Mouse (Mus musculus): ENCODE data around the gene Rassf2. TPM values are rescaled to one million over a fixed set of nuclear protein-coding genes. Genes with fewer than 3 reads are reported as not detected.
A peak's percentile ranks its signal among the peaks of the same experiment; 100 is the strongest.

The Rassf2 gene
- polyA plus RNA-seq, 1 experiment = 18.5 TPM

GRCm38 (mm10) chr2:132046659-132047058 lies 16.6 kb upstream of the Rassf2 start:
- Histone ChIP-seq H3K4me1 (ENCODE audit: control insufficient read depth, insufficient read depth, insufficient read length, low read length) (no peaks in the 10 kb centered on the region), H3K4me3 (ENCODE audit: insufficient read depth, low read depth, low read length) (no peak overlapping the region), H3K27ac (replicated peaks; ENCODE audit: low read depth, low read length) (no peak overlapping the region)

- Histone ChIP-seq H3K27ac (replicated peaks; ENCODE audit: low read depth, low read length) (no peak overlapping the region), H3K4me1 (ENCODE audit: control insufficient read depth, insufficient read depth, insufficient read length, low read length) (no peaks in the 10 kb centered on the region)
Observed at GRCm38 (mm10) chr2:132044320-132045274, 14.5 kb upstream of the Rassf2 start.

GRCm38 (mm10) chr2:132043101-132043621 lies 13.1 kb upstream of the Rassf2 start:
- Histone ChIP-seq H3K27ac (replicated peaks; ENCODE audit: low read depth, low read length) (0 out of 2 replicates have a peak overlapping the region, but pooled peaks have one; percentile 6), H3K4me3 (ENCODE audit: insufficient read depth, low read depth, low read length) (no peak overlapping the region), H3K4me1 (ENCODE audit: control insufficient read depth, insufficient read depth, insufficient read length, low read length) (no peaks in the 10 kb centered on the region)

More at GRCm38 (mm10) chr2:132044320-132045274, 14.5 kb upstream of the Rassf2 start:
- no peak overlapping the region for H3K4me3 ChIP-seq (ENCODE audit: insufficient read depth, low read depth, low read length)

GRCm38 (mm10) chr2:132039894-132040293 lies 9.8 kb upstream of the Rassf2 start:
- H3K4me3 ChIP-seq (ENCODE audit: insufficient read depth, low read depth, low read length) = no peak overlapping the region

GRCm38 (mm10) chr2:132036326-132036725 lies 6.3 kb upstream of the Rassf2 start:
- peaks cover 2% of the 10 kb centered on the region for H3K4me1 ChIP-seq (ENCODE audit: control insufficient read depth, insufficient read depth, insufficient read length, low read length)
- H3K27ac ChIP-seq (replicated peaks; ENCODE audit: low read depth, low read length) = no peak overlapping the region
- no peak overlapping the region for H3K4me3 ChIP-seq (ENCODE audit: insufficient read depth, low read depth, low read length)

More at GRCm38 (mm10) chr2:132039894-132040293, 9.8 kb upstream of the Rassf2 start:
- Histone ChIP-seq H3K4me1 (ENCODE audit: control insufficient read depth, insufficient read depth, insufficient read length, low read length) (peaks cover 2% of the 10 kb centered on the region), H3K27ac (replicated peaks; ENCODE audit: low read depth, low read length) (no peak overlapping the region)

GRCm38 (mm10) chr2:132035470-132035835 lies 5.4 kb upstream of the Rassf2 start:
- Histone ChIP-seq H3K27ac (replicated peaks; ENCODE audit: low read depth, low read length) (peak overlapping the region; percentile 55; the same call in 1 of the 2 replicates), H3K4me1 (ENCODE audit: control insufficient read depth, insufficient read depth, insufficient read length, low read length) (peaks cover 2% of the 10 kb centered on the region), H3K4me3 (ENCODE audit: insufficient read depth, low read depth, low read length) (no peak overlapping the region)

- Histone ChIP-seq H3K4me1 (ENCODE audit: control insufficient read depth, insufficient read depth, insufficient read length, low read length) (peaks cover 2% of the 10 kb centered on the region), H3K4me3 (ENCODE audit: insufficient read depth, low read depth, low read length) (no peak overlapping the region), H3K27ac (replicated peaks; ENCODE audit: low read depth, low read length) (peak overlapping the region; percentile 55; the same call in 1 of the 2 replicates)
Observed at GRCm38 (mm10) chr2:132034590-132035469, 4.8 kb upstream of the Rassf2 start.

GRCm38 (mm10) chr2:132031364-132032095 lies 1.5 kb upstream of the Rassf2 start:
- Histone ChIP-seq H3K4me3 (ENCODE audit: insufficient read depth, low read depth, low read length) (no peak overlapping the region), H3K27ac (replicated peaks; ENCODE audit: low read depth, low read length) (no peak overlapping the region), H3K4me1 (ENCODE audit: control insufficient read depth, insufficient read depth, insufficient read length, low read length) (peaks cover 2% of the 10 kb centered on the region)

GRCm38 (mm10) chr2:132030418-132031363 lies 633 bp upstream of the Rassf2 start:
- Histone ChIP-seq H3K4me3 (ENCODE audit: insufficient read depth, low read depth, low read length) (peak overlapping the region; percentile 53), H3K4me1 (ENCODE audit: control insufficient read depth, insufficient read depth, insufficient read length, low read length) (peaks cover 2% of the 10 kb centered on the region), H3K27ac (replicated peaks; ENCODE audit: low read depth, low read length) (peak overlapping the region; percentile 61)

GRCm38 (mm10) chr2:132028894-132029605 lies 1.0 kb downstream of the Rassf2 start:
- peak overlapping the region; percentile 71 for H3K4me3 ChIP-seq (ENCODE audit: insufficient read depth, low read depth, low read length)
- H3K27ac ChIP-seq (replicated peaks; ENCODE audit: low read depth, low read length) = peak overlapping the region; percentile 84
- peaks cover 4% of the 10 kb centered on the region for H3K4me1 ChIP-seq (ENCODE audit: control insufficient read depth, insufficient read depth, insufficient read length, low read length)

GRCm38 (mm10) chr2:132028107-132028506 lies 2.0 kb downstream of the Rassf2 start:
- Histone ChIP-seq H3K27ac (replicated peaks; ENCODE audit: low read depth, low read length) (peak overlapping the region; percentile 84), H3K4me3 (ENCODE audit: insufficient read depth, low read depth, low read length) (peak overlapping the region; percentile 71), H3K4me1 (ENCODE audit: control insufficient read depth, insufficient read depth, insufficient read length, low read length) (peaks cover 6% of the 10 kb centered on the region)

- H3K4me1 ChIP-seq (ENCODE audit: control insufficient read depth, insufficient read depth, insufficient read length, low read length) = peaks cover 11% of the 10 kb centered on the region
- H3K27ac ChIP-seq (replicated peaks; ENCODE audit: low read depth, low read length) = peak overlapping the region; percentile 65
- H3K4me3 ChIP-seq (ENCODE audit: insufficient read depth, low read depth, low read length) = peak overlapping the region; percentile 27; the same call in 1 of the 2 replicates
Observed at GRCm38 (mm10) chr2:132027366-132027765, 2.7 kb downstream of the Rassf2 start.

GRCm38 (mm10) chr2:132024028-132024427 lies 6.0 kb downstream of the Rassf2 start:
- Histone ChIP-seq H3K4me3 (ENCODE audit: insufficient read depth, low read depth, low read length) (no peak overlapping the region), H3K4me1 (ENCODE audit: control insufficient read depth, insufficient read depth, insufficient read length, low read length) (peaks cover 27% of the 10 kb centered on the region), H3K27ac (replicated peaks; ENCODE audit: low read depth, low read length) (no peak overlapping the region)

All from brown adipose tissue, adult 24 weeks (tissue).